Mouse (Mus musculus): Measurements from ENCODE around the gene Serpinb7.

DNA sequence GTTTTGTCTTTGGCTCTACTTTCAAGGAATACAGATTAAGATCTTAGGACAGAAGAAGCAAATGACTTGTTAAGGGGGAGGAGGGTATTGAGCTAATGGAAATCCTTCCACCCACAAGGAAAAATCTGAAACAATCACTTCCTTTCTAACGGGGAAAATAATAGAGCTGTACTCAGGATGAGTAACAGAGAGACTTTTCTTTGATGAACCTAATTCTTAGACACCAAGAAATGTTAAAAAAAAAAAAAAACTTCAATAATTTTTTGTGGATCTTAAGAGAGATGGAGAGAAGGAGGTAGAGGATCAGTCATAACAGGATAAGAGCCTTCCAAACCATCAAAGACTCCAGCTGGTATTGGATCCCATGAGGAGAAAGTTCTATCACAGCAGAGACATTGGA lies 38.6 kb upstream of the Serpinb7 start, which contains the start of gene Serpinb11:
- no peak for TF ChIP-seq POLR2A (IDR thresholded peaks at IDR 0.05; ENCODE audit: borderline replicate concordance, control insufficient read depth, low read depth, low read length)
- TF ChIP-seq CTCF (IDR thresholded peaks at IDR 0.05; ENCODE audit: control insufficient read depth, insufficient read depth, low read length) = no peak

All from bone marrow, adult 2 months (tissue).